Mouse (Mus musculus): Measurements from ENCODE around the gene Them7.

DNA sequence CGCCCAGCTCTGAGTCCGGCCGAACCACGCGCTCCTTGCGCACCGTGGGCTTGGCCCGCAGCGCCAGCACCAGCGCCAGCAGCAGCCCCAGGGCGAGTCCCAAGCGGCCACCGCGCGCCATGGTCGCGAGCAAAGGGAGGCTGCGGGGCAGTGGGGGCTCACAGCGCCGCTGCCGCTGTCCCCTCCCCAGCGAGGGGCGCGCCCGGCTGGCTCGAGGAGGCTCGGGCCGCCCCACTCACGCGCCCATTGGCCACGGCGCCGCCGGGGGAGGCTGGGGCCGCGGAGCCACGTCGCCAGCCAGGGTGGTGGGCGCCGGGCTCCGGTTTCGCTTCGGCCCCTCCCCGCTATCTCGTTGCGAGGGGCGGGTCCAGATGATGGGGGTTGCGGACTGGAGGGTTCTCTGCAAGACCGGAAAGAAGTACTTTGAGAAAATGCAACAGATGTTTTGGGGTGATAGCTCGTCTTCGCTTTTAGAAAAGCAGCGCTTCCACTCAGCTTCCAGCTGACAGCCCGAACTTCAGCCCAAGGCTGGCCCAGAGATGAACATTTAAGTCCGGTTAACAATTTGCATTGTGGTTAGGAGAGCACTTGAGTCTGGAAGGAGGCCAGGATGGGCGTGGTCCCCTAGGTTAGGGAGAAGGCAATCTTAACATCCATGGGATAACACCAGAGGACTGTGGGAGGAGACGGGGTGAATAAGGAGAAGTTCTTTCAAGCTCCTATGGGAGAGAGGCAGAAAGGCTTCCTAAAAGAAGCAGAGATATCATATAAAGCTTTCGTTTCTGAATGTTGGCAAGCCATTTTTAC is 175.2 kb downstream of the Them7 start, which contains the start of gene Rcn1:
- TF ChIP-seq CTCF (IDR thresholded peaks at IDR 0.05; ENCODE audit: low read depth): no peak
- TF ChIP-seq EP300 (optimal IDR thresholded peaks at IDR 0.05): no peak

Data from stomach, postnatal 0 days (tissue).